Mouse (Mus musculus): Measurements from ENCODE around the gene Zfp61.

DNA sequence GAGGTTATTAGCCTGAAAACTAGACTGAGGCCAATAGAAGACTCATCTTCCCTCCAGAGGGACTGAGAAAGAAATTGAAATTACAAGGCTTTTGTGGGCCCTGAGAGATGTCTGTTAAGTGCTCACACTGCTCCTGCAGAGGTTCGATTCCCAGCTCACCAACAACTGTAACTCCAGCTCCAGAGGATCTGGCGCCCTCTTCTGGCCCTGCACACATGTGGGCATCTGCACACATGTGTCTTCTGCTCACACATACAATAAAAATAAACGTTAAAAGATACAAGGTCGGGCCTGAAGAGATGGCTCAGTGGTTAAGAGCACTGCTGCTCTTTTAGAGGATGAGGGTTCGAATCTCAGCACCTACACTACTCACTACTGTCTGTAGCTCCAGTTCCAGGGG lies 45.4 kb upstream of the Zfp61 start:
- TF ChIP-seq POLR2A (IDR thresholded peaks at IDR 0.05; ENCODE audit: control insufficient read depth in 1 of 2, insufficient read depth in 1 of 2, low read depth in 1 of 2, low read length in 2 of 2, poor library complexity in 1 of 2) = no peak
- TF ChIP-seq TCF12 (IDR thresholded peaks at IDR 0.05; ENCODE audit: low read depth, low read length) = no peak
- no peak for TF ChIP-seq USF1 (IDR thresholded peaks at IDR 0.05; ENCODE audit: low read depth, low read length)
- peak; percentile 18 to 58 (median 43); a peak in 5 of 6 replicates for TF ChIP-seq CTCF (IDR thresholded peaks at IDR 0.05 in 2 of 3, conservative IDR thresholded peaks at IDR 0.05 in 1 of 3; ENCODE audit: control insufficient read depth in 1 of 3, insufficient read depth in 1 of 3, low read depth in 2 of 3, low read length in 3 of 3, poor library complexity in 1 of 3, severe bottlenecking in 1 of 3)
- TF ChIP-seq HCFC1 (IDR thresholded peaks at IDR 0.05; ENCODE audit: low read depth, low read length) = no peak
- no peak for TF ChIP-seq USF2 (IDR thresholded peaks at IDR 0.05; ENCODE audit: borderline replicate concordance in 1 of 2, insufficient read depth in 1 of 2, low read depth in 1 of 2, low read length in 2 of 2)
- TF ChIP-seq ZC3H11A (IDR thresholded peaks at IDR 0.05; ENCODE audit: low read depth, low read length) = no peak
- no peak for TF ChIP-seq SIN3A (IDR thresholded peaks at IDR 0.05; ENCODE audit: low read length)
